Mouse (Mus musculus): ENCODE data around the gene Sptbn1. TPM values are rescaled to one million over a fixed set of nuclear protein-coding genes. Genes with fewer than 3 reads are reported as not detected.

The Sptbn1 gene
- polyA plus RNA-seq, 1 experiment: 28.0 TPM

DNA sequence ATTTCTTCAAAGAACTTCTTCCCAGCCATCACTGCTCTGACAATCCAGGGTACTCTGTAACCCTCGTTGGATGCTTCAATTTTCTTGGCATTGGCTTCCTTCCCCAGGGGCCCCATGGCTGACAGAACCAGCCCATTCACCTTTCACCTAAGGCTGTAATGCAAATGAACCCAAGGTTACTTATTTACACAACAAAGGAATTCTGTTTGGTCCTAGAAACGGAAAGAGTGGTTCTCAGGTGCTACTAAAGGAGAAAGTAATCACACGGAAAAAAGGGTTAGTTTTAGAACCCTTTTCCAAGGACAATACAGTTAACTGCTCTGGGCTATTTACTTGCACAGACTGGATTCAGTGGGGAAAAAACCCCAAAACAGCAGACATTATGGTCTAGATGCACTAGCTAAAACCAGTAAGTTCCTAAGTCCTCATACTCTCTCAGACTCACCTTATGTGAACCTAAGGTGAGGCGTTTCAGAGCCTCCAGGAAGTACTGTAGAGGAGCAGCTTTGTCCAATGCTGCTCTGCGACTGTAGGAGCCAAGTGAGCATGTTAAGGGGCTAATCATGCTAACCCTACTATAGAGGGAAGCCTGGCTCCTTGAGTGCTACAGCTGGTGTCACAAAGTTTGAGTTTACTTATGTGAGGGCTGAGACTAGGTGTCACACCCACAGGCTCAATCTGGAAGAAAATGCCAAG, 90.7 kb downstream of the Sptbn1 start:
- WGBS: 68% methylated on average over 5 of the region's 5 CpGs
- Histone ChIP-seq H3K4me1 (ENCODE audit: control insufficient read depth, insufficient read depth, insufficient read length) (no peaks in the 10 kb centered on the region; the same call in 1 of the 2 replicates), H3K4me3 (ENCODE audit: extremely low read depth, insufficient read depth, insufficient read length) (no peak overlapping the region), H3K36me3 (ENCODE audit: control insufficient read depth, insufficient read depth, low read length) (0 out of 2 replicates have a peak, but pooled peaks cover 1% of the 10 kb centered on the region), H3K27ac (ENCODE audit: insufficient read depth, low read length) (no peak overlapping the region), H3K27me3 (ENCODE audit: control insufficient read depth, insufficient read depth, low read length) (no peaks in the 10 kb centered on the region)
- TF ChIP-seq POLR2A (IDR thresholded peaks at IDR 0.05; ENCODE audit: low read depth, low read length) (no peak), CTCF (IDR thresholded peaks at IDR 0.05; ENCODE audit: extremely low read depth, insufficient read depth, insufficient read length, insufficient replicate concordance) (no peak)
- DNase-seq (ENCODE audit: low read depth in 1 of 2, low spot score in 2 of 2): no peak

DNA sequence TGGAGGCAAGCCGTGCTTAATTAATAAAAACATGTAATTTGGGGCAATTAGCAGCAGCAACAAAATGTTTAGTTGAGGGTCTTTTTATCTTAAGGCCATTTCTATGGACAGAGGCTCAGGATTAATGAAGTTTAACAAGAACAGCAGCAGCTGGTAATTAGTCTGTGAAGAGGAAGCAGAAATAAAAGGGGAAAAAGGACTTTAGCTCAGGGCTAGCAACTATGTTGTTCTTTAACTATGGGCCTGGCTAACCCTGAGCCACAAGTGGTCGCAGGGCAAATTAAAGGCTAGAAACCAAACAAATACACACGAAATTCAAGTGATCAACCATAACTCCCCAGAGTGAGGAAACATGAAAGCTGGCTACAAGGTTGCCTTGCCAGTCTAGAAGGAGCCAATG, 91.9 kb downstream of the Sptbn1 start:
- no peak overlapping the region for H3K4me3 ChIP-seq (ENCODE audit: extremely low read depth, insufficient read depth, insufficient read length)
- no peak overlapping the region for H3K27ac ChIP-seq (ENCODE audit: insufficient read depth, low read length)
- 0 out of 2 replicates have a peak, but pooled peaks cover under 1% of the 10 kb centered on the region for H3K36me3 ChIP-seq (ENCODE audit: control insufficient read depth, insufficient read depth, low read length)
- H3K27me3 ChIP-seq (ENCODE audit: control insufficient read depth, insufficient read depth, low read length): no peaks in the 10 kb centered on the region
- no peak for TF ChIP-seq CTCF (IDR thresholded peaks at IDR 0.05; ENCODE audit: extremely low read depth, insufficient read depth, insufficient read length, insufficient replicate concordance)
- DNase-seq (ENCODE audit: low read depth in 1 of 2, low spot score in 2 of 2): no peak
- 51% methylated on average over 3 of the region's 3 CpGs for WGBS
- peaks cover 2% of the 10 kb centered on the region; the same call in 1 of the 2 replicates for H3K4me1 ChIP-seq (ENCODE audit: control insufficient read depth, insufficient read depth, insufficient read length)

DNA sequence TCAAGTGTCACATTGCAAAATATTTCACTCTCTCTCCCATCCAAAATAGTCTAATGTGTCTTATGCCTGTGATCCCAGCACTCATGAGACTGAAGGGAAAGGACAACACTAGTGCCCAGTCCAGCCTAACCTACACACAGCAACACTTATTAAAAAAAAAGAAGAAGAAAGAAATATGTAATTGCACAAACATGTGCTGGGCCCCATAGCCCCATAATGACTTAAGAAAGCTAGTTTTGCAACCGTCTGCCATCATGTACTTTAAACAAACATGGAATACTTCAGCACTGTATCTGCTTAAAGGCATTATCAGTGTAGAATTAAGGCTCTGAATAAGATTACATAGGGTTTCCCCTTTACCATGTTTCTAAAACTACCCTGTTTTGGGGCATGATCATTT, 92.4 kb downstream of the Sptbn1 start:
- no peak for TF ChIP-seq CTCF (IDR thresholded peaks at IDR 0.05; ENCODE audit: extremely low read depth, insufficient read depth, insufficient read length, insufficient replicate concordance)
- TF ChIP-seq POLR2A (IDR thresholded peaks at IDR 0.05; ENCODE audit: low read depth, low read length): no peak
- H3K36me3 ChIP-seq (ENCODE audit: control insufficient read depth, insufficient read depth, low read length): no peaks in the 10 kb centered on the region
- 91% methylated on average over 1 of the region's 1 CpGs for WGBS
- peaks cover 2% of the 10 kb centered on the region; the same call in 1 of the 2 replicates for H3K4me1 ChIP-seq (ENCODE audit: control insufficient read depth, insufficient read depth, insufficient read length)
- no peak overlapping the region for H3K27ac ChIP-seq (ENCODE audit: insufficient read depth, low read length)
- H3K4me3 ChIP-seq (ENCODE audit: extremely low read depth, insufficient read depth, insufficient read length): no peak overlapping the region
- no peak for DNase-seq (ENCODE audit: low read depth in 1 of 2, low spot score in 2 of 2)
- no peaks in the 10 kb centered on the region for H3K27me3 ChIP-seq (ENCODE audit: control insufficient read depth, insufficient read depth, low read length)

DNA sequence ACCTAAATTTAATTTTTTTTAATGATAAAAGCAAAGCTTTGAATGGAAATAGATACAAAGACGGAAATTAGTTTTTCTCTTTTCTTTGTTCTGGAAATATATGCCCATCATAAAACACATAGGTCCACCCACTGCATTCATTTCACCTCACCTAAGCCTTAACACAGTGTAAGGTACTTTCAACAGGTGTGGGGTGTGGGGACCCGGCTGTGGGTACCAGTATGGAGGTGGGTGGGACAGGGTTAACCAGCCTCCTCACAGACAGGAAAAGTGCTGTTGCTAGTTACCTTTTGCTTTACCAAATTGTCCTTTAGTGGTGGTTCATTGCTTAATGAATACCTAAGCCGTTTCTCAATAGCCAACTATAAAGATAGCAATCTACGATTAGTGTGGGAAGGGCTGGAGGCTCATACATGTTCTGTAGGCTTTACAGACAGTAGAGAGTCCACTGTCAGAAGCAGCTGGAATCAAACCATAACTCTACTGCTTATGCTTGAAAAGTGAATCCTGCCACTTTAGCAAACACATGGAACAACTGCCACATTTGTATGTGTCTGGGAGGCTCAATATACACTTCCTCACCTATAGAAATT, 96.3 kb downstream of the Sptbn1 start:
- no peak overlapping the region for H3K27ac ChIP-seq (ENCODE audit: insufficient read depth, low read length)
- TF ChIP-seq POLR2A (IDR thresholded peaks at IDR 0.05; ENCODE audit: low read depth, low read length): no peak
- no peak for TF ChIP-seq CTCF (IDR thresholded peaks at IDR 0.05; ENCODE audit: extremely low read depth, insufficient read depth, insufficient read length, insufficient replicate concordance)
- H3K4me3 ChIP-seq (ENCODE audit: extremely low read depth, insufficient read depth, insufficient read length): no peak overlapping the region
- WGBS: 84% methylated on average over 4 of the region's 4 CpGs
- no peaks in the 10 kb centered on the region for H3K27me3 ChIP-seq (ENCODE audit: control insufficient read depth, insufficient read depth, low read length)
- H3K4me1 ChIP-seq (ENCODE audit: control insufficient read depth, insufficient read depth, insufficient read length): peaks cover 7% of the 10 kb centered on the region; the same call in 1 of the 2 replicates
- no peak for DNase-seq (ENCODE audit: low read depth in 1 of 2, low spot score in 2 of 2)
- H3K36me3 ChIP-seq (ENCODE audit: control insufficient read depth, insufficient read depth, low read length): no peaks in the 10 kb centered on the region

DNA sequence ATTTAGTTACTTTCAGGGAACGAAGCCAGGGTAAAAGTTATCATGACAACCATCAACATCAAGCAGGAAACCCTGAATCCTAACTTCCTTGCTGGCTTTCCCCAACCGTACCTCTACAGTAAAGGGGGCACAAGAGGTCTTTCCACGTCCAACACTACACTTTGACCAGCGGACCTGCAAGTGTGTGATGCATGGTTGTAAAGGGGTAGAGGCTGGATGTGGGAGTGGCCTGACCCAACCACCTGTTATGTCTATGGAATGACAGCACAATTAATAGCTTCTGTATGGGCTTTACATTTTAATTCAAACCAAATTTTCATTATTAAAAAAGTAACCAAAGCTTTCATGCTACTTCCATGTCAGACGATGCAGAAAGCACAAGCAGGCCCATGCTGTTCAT, 96.8 kb downstream of the Sptbn1 start:
- no peak for TF ChIP-seq POLR2A (IDR thresholded peaks at IDR 0.05; ENCODE audit: low read depth, low read length)
- H3K4me1 ChIP-seq (ENCODE audit: control insufficient read depth, insufficient read depth, insufficient read length): peaks cover 10% of the 10 kb centered on the region; the same call in 1 of the 2 replicates
- no peak overlapping the region for H3K27ac ChIP-seq (ENCODE audit: insufficient read depth, low read length)
- H3K4me3 ChIP-seq (ENCODE audit: extremely low read depth, insufficient read depth, insufficient read length): no peak overlapping the region
- no peak for DNase-seq (ENCODE audit: low read depth in 1 of 2, low spot score in 2 of 2)
- no peaks in the 10 kb centered on the region for H3K27me3 ChIP-seq (ENCODE audit: control insufficient read depth, insufficient read depth, low read length)
- 83% methylated on average over 5 of the region's 5 CpGs for WGBS
- no peaks in the 10 kb centered on the region for H3K36me3 ChIP-seq (ENCODE audit: control insufficient read depth, insufficient read depth, low read length)

DNA sequence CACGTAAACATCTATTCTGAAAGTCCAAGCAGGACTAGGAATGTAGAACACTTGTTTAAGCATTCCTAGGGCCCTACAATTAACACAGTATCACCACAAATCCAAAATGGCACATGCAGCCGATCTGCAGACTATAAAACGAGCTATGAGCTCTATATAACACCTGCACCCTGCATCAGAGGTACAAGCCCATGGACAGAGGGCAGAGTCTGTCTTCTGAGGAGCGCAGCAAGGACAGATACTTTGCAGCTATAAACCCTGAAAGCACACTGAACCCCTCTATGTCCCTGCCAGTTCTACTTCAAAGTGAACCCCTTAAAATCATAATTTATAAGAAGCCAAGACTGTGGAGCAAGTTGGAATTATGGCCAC, 101.4 kb downstream of the Sptbn1 start:
- Histone ChIP-seq H3K4me1 (ENCODE audit: control insufficient read depth, insufficient read depth, insufficient read length) (peaks cover 17% of the 10 kb centered on the region), H3K36me3 (ENCODE audit: control insufficient read depth, insufficient read depth, low read length) (no peaks in the 10 kb centered on the region), H3K27me3 (ENCODE audit: control insufficient read depth, insufficient read depth, low read length) (no peaks in the 10 kb centered on the region), H3K4me3 (ENCODE audit: extremely low read depth, insufficient read depth, insufficient read length) (no peak overlapping the region), H3K27ac (ENCODE audit: insufficient read depth, low read length) (peak overlapping the region; percentile 61; the same call in 1 of the 2 replicates)
- TF ChIP-seq CTCF (IDR thresholded peaks at IDR 0.05; ENCODE audit: extremely low read depth, insufficient read depth, insufficient read length, insufficient replicate concordance) (no peak), POLR2A (IDR thresholded peaks at IDR 0.05; ENCODE audit: low read depth, low read length) (no peak)
- DNase-seq (ENCODE audit: low read depth in 1 of 2, low spot score in 2 of 2): no peak
- WGBS: 10% methylated on average over 4 of the region's 4 CpGs

All from spleen, adult 2 months (tissue).